Comparison of ENCODE assay signal across 5 mouse cellular contexts in genomic region chr3:15055516-15056256, GRCm38 (mm10).
DNase-seq lines count a peak whose midpoint lies in the region; TF ChIP-seq lines count a peak whose summit lies in the region.
"Not testable (repeated sequence)": the region's sequence is repeated elsewhere in the genome, so short reads cannot be mapped to it uniquely, and the experiment has no call there.

No protein-coding gene starts in this region.

- DNase-seq in ES-CJ7 (ENCODE audit: low read depth, low spot score) (peak; percentile 84), R1 (ENCODE audit: low read depth, low spot score) (peak; percentile 94)
- peak; percentile 55 for DNase-seq in kidney, adult 2 months
- DNase-seq in yolk sac, embryonic 10.5 days (ENCODE audit: low spot score), result peak; percentile 5

- H3K27me3 ChIP-seq in E14TG2a.4 (ENCODE audit: insufficient read depth, low read length); kidney, adult 2 months (replicated peaks; ENCODE audit: control insufficient read depth, insufficient read depth, low read length): not testable (repeated sequence)

- 83% methylated on average over 8 of the region's 8 CpGs for WGBS in kidney, adult 2 months

- H3K4me3 ChIP-seq in E14TG2a.4 (replicated peaks; ENCODE audit: low read length), result peak overlapping the region; percentile 59
- H3K4me3 ChIP-seq in kidney, adult 2 months (ENCODE audit: insufficient read depth, low read depth, low read length), result not testable (repeated sequence)

- H3K9me3 ChIP-seq in E14TG2a.4 (ENCODE audit: low read length), result peaks cover 17% of the 10 kb centered on the region; the same call in 1 of the 2 replicates

- not testable (repeated sequence) for TF ChIP-seq CTCF in E14TG2a.4 (conservative IDR thresholded peaks at IDR 0.05; ENCODE audit: low read length); kidney, adult 2 months (conservative IDR thresholded peaks at IDR 0.05; ENCODE audit: insufficient read depth, insufficient read length, low read depth, low read length)

- peaks cover 11% of the 10 kb centered on the region for H3K36me3 ChIP-seq in E14TG2a.4 (ENCODE audit: insufficient read depth, low read length)
- H3K36me3 ChIP-seq in kidney, adult 2 months (ENCODE audit: control insufficient read depth, insufficient read depth, low read length), result not testable (repeated sequence)

- H3K27ac ChIP-seq in kidney, adult 2 months (ENCODE audit: insufficient read depth, low read depth, low read length), result not testable (repeated sequence)

- H3K4me1 ChIP-seq in E14TG2a.4 (replicated peaks; ENCODE audit: low read depth, low read length), result peaks cover 18% of the 10 kb centered on the region
- H3K4me1 ChIP-seq in kidney, adult 2 months (ENCODE audit: control insufficient read depth, insufficient read depth, low read length), result not testable (repeated sequence)

- not testable (repeated sequence) for TF ChIP-seq POLR2A in kidney, adult 2 months (IDR thresholded peaks at IDR 0.05; ENCODE audit: low read depth, low read length)

Comparison
In these comparisons a context has a peak if more than half of its experiments do, and no peak if none do; other contexts are left out.
1. DNase-seq: peak in every context shown above with its lines; median percentile 94 in R1; 84 in ES-CJ7; 55 in kidney, adult 2 months; 5 in yolk sac, embryonic 10.5 days.